Mouse (Mus musculus) midbrain, embryonic 12.5 days (tissue): ENCODE results near the gene BC017158. TPM values are rescaled to one million over a fixed set of nuclear protein-coding genes. Genes with fewer than 3 reads are reported as not detected.

Source experiments
- ATAC-seq: fragments of 200-750 bp; cut with Nextera tagmentation; 2 replicates; pipeline ENCODE4 v1.8.0; 2017; ENCODE audit warnings: low read depth, moderate TSS enrichment, moderate library complexity; ENCODE audit not compliant: low FRiP score
- H3K27ac ChIP-seq: fragments of 300-500 bp; sonication (generic); replicated peaks from 2 replicates; pipeline ENCODE4 v1.5.1; 2016; ENCODE audit warnings: mild to moderate bottlenecking
- H3K27me3 ChIP-seq: fragments of 300-500 bp; sonication (generic); 2 replicates; pipeline ENCODE4 v1.6.1; 2016; ENCODE audit warnings: mild to moderate bottlenecking
- H3K36me3 ChIP-seq: fragments of 300-500 bp; sonication (generic); 2 replicates; pipeline ENCODE4 v1.6.1; 2016
- H3K4me1 ChIP-seq: fragments of 300-500 bp; sonication (generic); 2 replicates; pipeline ENCODE4 v1.6.1; 2016
- H3K4me2 ChIP-seq: fragments of 300-500 bp; sonication (generic); replicated peaks from 2 replicates; pipeline ENCODE4 v1.6.1; 2016; ENCODE audit warnings: mild to moderate bottlenecking, moderate library complexity
- H3K4me3 ChIP-seq: fragments of 300-500 bp; sonication (generic); 2 replicates; pipeline ENCODE4 v1.5.1; 2016; ENCODE audit warnings: mild to moderate bottlenecking
- H3K9ac ChIP-seq: fragments of 300-500 bp; sonication (generic); replicated peaks from 2 replicates; pipeline ENCODE4 v1.6.1; 2016; ENCODE audit warnings: mild to moderate bottlenecking, moderate library complexity
- H3K9me3 ChIP-seq: fragments of 300-500 bp; sonication (generic); 2 replicates; pipeline ENCODE4 v1.6.1; 2016; ENCODE audit warnings: mild to moderate bottlenecking
- WGBS: fragments of 180-500 bp; shearing (Covaris S2); methylation state at CpG from one replicate; pipeline ENCODE4 v1.1.7; 2016; 5-methylcytosine and 5-hydroxymethylcytosine counted together
- polyA plus RNA-seq: library from polyadenylated mRNA; unstranded; fragments of >200 nt; fragmentation: Nextera tagmentation; extraction: Ambion mirVana; gene quantifications from 2 replicates; pipeline ENCODE4 v1.2.1, GENCODE M21; 2016

Gene BC017158
- polyA plus RNA-seq, 1 experiment from 2014 or later: 23.1 TPM

DNA sequence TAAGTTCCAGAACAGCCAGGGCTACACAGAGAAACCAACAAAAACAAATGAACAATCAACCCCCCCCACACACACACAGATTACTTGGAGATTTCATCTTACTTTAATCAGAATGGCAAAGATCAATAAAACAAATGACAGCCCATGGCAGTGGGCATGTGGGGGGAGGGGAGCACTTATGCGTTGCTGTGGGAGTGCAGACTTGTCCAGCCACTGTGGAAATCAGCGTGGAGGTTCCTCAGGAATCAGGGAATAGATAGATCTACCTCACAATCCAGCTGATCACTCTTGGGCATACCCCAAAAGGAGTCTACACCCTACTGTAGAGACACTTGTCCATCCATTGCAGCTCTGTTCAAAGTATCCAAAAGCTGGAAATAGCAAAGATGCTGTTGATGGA, 43.0 kb downstream of the BC017158 start:
- no peak overlapping the region for H3K4me3 ChIP-seq
- WGBS: 66% methylated on average over 2 of the region's 2 CpGs
- H3K27me3 ChIP-seq: peaks cover 26% of the 10 kb centered on the region
- no peaks in the 10 kb centered on the region for H3K36me3 ChIP-seq
- ATAC-seq: no peak
- H3K4me2 ChIP-seq: no peak overlapping the region
- peaks cover 13% of the 10 kb centered on the region for H3K4me1 ChIP-seq
- no peak overlapping the region for H3K9ac ChIP-seq
- no peaks in the 10 kb centered on the region for H3K9me3 ChIP-seq
- H3K27ac ChIP-seq: no peak overlapping the region

DNA sequence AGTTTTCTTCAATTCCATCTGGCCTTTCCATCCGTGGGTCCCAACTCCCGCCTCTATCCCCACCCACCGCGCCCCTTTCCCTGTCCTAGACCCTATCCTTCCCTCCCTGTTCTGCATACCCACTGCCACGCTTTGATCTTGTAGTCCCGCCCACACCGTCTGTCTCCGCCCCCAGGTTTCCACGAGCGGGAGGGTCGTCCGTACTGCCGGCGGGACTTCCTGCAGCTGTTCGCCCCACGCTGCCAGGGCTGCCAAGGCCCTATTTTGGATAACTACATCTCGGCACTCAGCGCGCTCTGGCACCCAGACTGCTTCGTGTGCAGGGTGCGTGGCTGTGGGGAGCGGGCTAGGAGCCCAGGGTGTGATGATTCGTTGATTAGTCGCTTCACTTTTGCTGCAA, 45.4 kb downstream of the BC017158 start:
- Histone ChIP-seq H3K9me3 (no peaks in the 10 kb centered on the region), H3K4me3 (peak overlapping the region; percentile 35), H3K36me3 (no peaks in the 10 kb centered on the region), H3K4me2 (peak overlapping the region; percentile 64), H3K4me1 (peaks cover 14% of the 10 kb centered on the region), H3K27ac (no peak overlapping the region), H3K9ac (peak overlapping the region; percentile 44), H3K27me3 (peaks cover 41% of the 10 kb centered on the region)
- WGBS: 13% methylated on average over 24 of the region's 24 CpGs
- 0 out of 2 replicates have a peak, but pooled peaks have one; percentile 52 for ATAC-seq

DNA sequence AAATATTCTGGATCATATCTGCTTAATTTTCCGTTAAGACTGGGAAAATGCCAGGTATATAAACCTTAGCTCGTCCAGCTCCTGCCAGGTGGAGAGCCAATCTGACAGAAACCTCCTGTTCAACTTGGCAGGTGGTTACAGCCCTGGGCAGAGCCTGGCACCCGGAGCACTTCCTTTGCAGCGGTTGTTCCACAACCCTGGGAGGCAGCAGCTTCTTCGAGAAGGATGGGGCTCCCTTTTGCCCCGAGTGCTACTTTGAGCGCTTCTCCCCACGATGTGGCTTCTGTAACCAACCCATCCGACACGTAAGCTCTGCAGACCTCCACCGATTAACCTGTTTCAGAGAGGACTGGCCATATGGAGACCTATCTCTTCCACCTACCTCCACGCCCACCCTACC, 46.0 kb downstream of the BC017158 start:
- H3K27ac ChIP-seq: no peak overlapping the region
- H3K9ac ChIP-seq: 0 out of 2 replicates have a peak overlapping the region, but pooled peaks have one; percentile 44
- H3K4me3 ChIP-seq: peak overlapping the region; percentile 35; the same call in 1 of the 2 replicates
- ATAC-seq: no peak
- no peaks in the 10 kb centered on the region for H3K36me3 ChIP-seq
- peaks cover 20% of the 10 kb centered on the region for H3K4me1 ChIP-seq
- 51% methylated on average over 12 of the region's 12 CpGs for WGBS
- peak overlapping the region; percentile 64 for H3K4me2 ChIP-seq
- no peaks in the 10 kb centered on the region for H3K9me3 ChIP-seq
- peaks cover 41% of the 10 kb centered on the region for H3K27me3 ChIP-seq

DNA sequence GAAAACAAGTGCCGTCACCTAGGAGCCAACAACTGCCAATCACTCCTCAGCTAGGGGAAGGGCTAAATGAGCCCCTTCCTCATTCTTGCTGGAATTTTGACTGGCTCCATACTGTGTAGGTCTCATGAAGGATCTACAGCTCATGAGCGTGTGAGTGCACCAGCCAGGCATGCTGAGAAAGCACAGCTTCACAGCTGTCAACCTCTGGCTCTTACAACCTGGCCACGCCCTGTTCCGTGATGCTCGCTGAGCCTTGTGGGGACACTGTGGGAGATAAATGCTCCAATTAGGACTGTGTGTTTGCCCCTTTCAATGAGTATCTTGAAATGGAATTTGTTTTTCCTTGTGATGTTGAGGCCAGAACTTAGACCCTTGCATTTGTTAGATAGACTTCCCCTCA, 48.0 kb downstream of the BC017158 start:
- Histone ChIP-seq H3K27ac (no peak overlapping the region), H3K4me3 (no peak overlapping the region), H3K9ac (no peak overlapping the region), H3K4me1 (peaks cover 31% of the 10 kb centered on the region), H3K36me3 (peaks cover under 1% of the 10 kb centered on the region; the same call in 1 of the 2 replicates), H3K9me3 (no peaks in the 10 kb centered on the region), H3K27me3 (peaks cover 41% of the 10 kb centered on the region), H3K4me2 (no peak overlapping the region)
- ATAC-seq: no peak
- 83% methylated on average over 5 of the region's 5 CpGs for WGBS

DNA sequence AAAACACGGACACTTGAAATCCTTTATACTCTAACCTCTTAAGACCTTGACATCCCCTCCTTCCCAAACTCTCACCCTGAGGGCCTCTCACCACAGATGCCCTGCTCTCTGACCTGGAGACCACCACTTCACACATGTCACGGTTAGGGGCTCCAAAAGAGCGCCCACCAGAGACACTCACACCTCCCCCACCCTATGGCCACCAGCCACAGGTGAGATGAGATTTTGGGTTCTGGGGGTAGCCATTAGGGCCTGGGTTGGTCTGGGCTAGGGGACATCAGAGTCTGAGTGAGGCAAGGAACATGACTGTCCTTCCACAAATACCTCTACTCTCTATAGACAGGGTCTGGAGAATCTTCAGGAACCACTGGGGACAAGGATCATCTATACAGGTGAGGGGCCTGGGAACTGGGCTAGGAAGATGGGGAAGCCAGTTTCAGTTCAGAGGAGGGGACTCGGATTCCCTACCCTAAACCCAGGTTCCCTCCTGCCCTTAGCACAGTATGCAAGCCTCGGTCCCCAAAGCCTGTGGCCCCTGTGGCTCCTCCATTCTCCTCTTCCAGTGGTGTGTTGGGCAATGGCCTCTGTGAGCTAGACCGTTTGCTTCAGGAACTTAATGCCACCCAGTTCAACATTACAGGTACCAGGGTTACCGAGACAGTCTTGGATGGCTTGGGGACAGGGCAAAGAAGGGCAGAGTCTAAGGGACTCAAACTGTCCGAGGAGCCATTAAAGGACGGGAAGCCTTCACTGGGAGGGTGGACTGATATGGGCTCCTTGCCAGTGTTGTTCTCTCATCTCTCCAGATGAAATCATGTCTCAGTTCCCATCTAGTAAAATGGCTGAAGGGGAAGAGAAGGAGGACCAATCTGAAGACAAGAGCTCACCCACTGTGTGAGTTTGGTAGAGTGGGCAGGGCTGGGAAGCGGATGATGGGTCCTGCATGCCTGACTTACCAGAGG, 49.6 kb downstream of the BC017158 start:
- no peak overlapping the region for H3K4me3 ChIP-seq
- H3K4me1 ChIP-seq: peaks cover 31% of the 10 kb centered on the region
- no peaks in the 10 kb centered on the region for H3K9me3 ChIP-seq
- H3K4me2 ChIP-seq: peak overlapping the region; percentile 67; the same call in 1 of the 2 replicates
- peaks cover 34% of the 10 kb centered on the region for H3K27me3 ChIP-seq
- 81% methylated on average over 10 of the region's 10 CpGs for WGBS
- no peak for ATAC-seq
- H3K27ac ChIP-seq: no peak overlapping the region
- no peak overlapping the region for H3K9ac ChIP-seq
- peaks cover 10% of the 10 kb centered on the region; the same call in 1 of the 2 replicates for H3K36me3 ChIP-seq

DNA sequence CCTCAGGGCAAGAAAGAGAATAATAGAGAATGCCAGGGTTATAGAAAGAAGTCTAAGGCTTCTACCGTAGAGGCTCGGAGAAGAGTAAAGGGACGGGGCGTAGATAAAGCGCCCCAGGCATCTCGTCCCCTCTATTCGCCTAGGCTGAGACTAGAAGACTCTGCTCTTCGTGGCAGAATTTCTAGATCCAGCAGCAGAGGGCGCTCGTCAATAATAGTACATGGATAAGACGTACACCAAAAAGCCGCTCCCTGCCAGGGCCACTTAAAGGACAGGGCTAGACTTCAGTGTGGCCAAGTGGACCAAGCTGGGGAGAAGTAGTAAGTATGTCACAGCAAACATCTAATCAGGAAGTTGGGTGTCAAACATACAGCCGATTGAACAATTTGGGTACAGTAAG, 50.5 kb downstream of the BC017158 start:
- WGBS: 3% methylated on average over 13 of the region's 13 CpGs
- H3K27ac ChIP-seq: peak overlapping the region; percentile 64
- H3K27me3 ChIP-seq: peaks cover 27% of the 10 kb centered on the region
- ATAC-seq: peak; percentile 78
- H3K4me3 ChIP-seq: peak overlapping the region; percentile 42
- peaks cover 24% of the 10 kb centered on the region for H3K4me1 ChIP-seq
- no peaks in the 10 kb centered on the region for H3K9me3 ChIP-seq
- H3K9ac ChIP-seq: peak overlapping the region; percentile 70
- peaks cover 15% of the 10 kb centered on the region for H3K36me3 ChIP-seq
- peak overlapping the region; percentile 67 for H3K4me2 ChIP-seq

DNA sequence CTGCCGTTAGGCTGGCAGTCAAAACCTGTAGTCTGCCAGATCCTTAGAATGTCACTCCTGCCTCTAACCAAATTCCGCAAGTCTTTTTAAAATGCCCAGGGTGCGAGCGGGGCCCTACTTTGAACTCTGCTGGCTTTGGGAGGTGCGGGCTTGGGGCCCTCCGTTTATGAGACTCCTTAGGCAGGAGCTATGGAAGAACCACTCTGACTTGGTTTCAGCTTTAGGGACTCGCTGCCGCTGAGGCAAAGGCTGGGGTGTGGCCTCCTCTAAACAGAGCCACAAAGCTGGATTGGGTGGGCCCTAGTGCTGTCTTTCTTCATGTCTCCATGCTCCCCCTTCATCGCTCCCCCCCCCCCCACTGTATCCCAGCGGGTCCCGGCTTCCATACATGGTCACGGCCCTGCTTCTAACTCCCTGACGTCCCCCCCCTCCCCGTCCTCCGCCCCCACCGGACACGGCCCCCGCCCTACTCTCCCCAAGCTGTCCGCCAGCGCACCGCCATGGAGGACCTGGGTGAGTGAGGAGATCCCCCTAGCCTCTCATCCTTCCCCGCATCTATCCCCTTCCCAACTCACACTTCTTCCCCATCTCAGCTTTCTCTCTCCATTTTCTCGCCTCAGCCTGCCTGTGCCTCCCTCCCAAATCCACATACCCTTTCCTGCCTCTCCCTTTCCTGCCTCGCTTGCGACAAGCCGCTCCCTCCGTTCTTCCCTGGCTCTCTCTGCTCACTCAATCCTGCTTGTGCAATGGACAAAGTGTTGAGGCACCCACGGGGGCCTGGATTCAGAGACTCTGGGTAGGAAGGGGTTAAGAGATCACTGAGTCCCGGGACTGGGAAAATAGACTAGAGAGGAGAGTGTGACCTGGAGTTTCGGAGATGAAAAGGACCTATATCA, 51.2 kb downstream of the BC017158 start, which contains the start of gene Tgfb1i1:
Gene Tgfb1i1, plus strand, starts transcription at position 317 of the 896 bp plus-strand sequence.
- Histone ChIP-seq H3K36me3 (peaks cover 22% of the 10 kb centered on the region), H3K4me1 (peaks cover 18% of the 10 kb centered on the region; the same call in 1 of the 2 replicates), H3K9ac (peak within 1 kb of the TSS; percentile 70), H3K27ac (peak within 1 kb of the TSS; percentile 64), H3K4me3 (peak within 1 kb of the TSS; percentile 42), H3K27me3 (peaks cover 20% of the 10 kb centered on the region), H3K4me2 (peak within 1 kb of the TSS; percentile 67), H3K9me3 (no peaks in the 10 kb centered on the region)
- WGBS: 3% methylated on average over 22 of the region's 30 CpGs
- peak; percentile 64 for ATAC-seq

DNA sequence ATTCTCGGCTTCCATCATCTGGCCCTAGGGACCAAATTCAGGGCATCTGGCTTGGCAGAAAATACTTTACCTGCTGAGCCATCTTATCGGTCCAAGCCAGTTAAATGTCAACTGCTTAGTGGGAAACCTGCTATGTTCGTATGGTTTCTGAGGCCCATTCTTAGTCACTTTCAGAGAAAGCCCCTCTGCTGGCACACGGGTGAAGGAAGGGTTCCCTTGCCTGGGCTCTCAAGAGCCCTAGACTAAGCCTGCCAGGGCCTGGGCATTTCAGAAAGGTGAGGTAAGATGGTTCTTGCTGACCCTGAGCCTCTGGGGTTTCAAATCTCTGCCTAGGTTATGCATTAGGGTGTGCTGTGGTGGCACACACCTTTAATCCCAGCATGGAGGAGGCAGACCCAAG, 52.4 kb downstream of the BC017158 start:
- 88% methylated on average over 4 of the region's 4 CpGs for WGBS
- Histone ChIP-seq H3K27me3 (peaks cover 15% of the 10 kb centered on the region), H3K36me3 (peaks cover 34% of the 10 kb centered on the region), H3K4me2 (no peak overlapping the region), H3K27ac (no peak overlapping the region), H3K9ac (no peak overlapping the region), H3K4me1 (peaks cover 18% of the 10 kb centered on the region; the same call in 1 of the 2 replicates), H3K9me3 (no peaks in the 10 kb centered on the region), H3K4me3 (no peak overlapping the region)
- ATAC-seq: no peak

DNA sequence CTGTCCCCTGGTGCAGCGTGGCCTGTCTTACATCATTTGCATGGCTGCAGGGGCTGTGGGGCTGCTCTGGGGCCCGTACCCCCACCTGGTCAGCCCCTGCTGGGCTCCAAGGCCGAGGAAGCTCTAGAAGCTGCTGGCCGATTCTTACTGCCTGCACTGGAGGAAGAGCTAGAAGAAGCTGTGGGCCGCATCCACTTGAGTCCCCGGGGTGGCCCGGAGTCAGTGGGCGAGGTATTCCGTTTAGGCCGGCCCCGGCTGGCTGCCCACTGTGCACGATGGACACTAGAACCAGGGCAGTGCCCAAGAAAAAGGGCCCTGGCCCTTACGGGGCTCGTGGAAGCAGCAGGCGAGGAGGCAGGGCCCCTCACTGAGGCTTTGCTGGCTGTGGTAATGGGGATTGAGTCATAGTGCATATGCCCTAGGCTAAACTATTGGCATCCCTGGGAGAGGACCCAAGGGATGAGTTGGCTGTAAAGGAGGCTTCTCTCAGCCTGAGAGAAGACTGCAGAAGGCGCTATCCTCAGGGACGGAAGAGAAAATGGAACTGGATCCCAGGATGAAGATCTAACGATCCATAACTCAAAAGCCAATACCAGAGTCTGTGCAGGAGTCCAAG, 53.5 kb downstream of the BC017158 start:
- Histone ChIP-seq H3K27ac (no peak overlapping the region), H3K9me3 (no peaks in the 10 kb centered on the region), H3K4me2 (no peak overlapping the region), H3K4me1 (peaks cover 22% of the 10 kb centered on the region), H3K27me3 (peaks cover 15% of the 10 kb centered on the region), H3K4me3 (no peak overlapping the region), H3K9ac (no peak overlapping the region), H3K36me3 (peaks cover 45% of the 10 kb centered on the region)
- WGBS: 81% methylated on average over 18 of the region's 18 CpGs
- no peak for ATAC-seq

DNA sequence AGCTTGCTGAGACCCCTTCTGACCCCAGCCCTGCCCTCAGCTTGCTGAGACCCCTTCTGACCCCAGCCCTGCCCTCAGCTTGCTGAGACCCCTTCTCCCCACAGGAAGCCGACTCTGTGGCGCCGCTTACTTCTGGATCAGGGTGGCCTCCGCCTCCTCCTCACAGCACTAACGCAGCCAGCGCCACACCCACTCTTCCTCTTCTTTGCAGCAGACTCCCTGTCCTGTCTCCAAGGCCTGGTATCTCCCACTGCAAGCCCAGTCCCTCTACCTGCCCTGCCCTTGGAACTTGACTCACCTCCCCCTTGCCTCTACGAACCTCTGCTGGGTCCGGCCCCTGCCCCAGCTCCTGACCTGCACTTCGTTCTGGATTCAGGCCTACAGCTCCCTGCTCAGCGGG, 54.0 kb downstream of the BC017158 start:
- H3K4me2 ChIP-seq: no peak overlapping the region
- peaks cover 27% of the 10 kb centered on the region for H3K4me1 ChIP-seq
- H3K4me3 ChIP-seq: no peak overlapping the region
- no peak overlapping the region for H3K27ac ChIP-seq
- H3K9ac ChIP-seq: no peak overlapping the region
- H3K27me3 ChIP-seq: peaks cover 12% of the 10 kb centered on the region
- WGBS: 49% methylated on average over 10 of the region's 10 CpGs
- ATAC-seq: no peak
- H3K36me3 ChIP-seq: peaks cover 45% of the 10 kb centered on the region
- H3K9me3 ChIP-seq: no peaks in the 10 kb centered on the region

DNA sequence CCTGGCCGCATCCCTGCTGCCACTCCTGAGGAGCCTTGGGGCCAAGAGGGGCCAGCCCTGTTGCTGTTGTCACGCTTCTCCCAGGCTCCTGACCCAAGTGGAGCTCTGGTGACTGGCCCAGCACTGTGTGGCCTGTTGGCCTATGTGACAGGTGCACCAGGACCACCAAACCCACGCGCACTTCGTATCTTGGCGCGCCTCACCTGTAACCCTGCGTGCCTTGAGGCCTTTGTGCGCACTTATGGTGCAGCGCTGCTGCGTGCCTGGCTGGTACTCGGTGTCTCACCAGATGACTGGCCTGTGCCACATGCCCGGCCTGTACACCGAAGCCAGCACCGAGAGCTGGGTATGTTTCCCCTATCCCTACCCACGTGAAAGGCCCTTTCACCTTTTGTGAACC, 55.6 kb downstream of the BC017158 start:
- H3K4me3 ChIP-seq: no peak overlapping the region
- no peaks in the 10 kb centered on the region for H3K9me3 ChIP-seq
- 93% methylated on average over 16 of the region's 16 CpGs for WGBS
- no peak overlapping the region for H3K27ac ChIP-seq
- H3K36me3 ChIP-seq: peaks cover 45% of the 10 kb centered on the region
- no peak overlapping the region for H3K4me2 ChIP-seq
- ATAC-seq: no peak
- no peaks in the 10 kb centered on the region; the same call in none of the 2 replicates for H3K27me3 ChIP-seq
- no peak overlapping the region for H3K9ac ChIP-seq
- H3K4me1 ChIP-seq: peaks cover 28% of the 10 kb centered on the region
